Mouse (Mus musculus): ENCODE measurements at regions not wholly inside any gene's neighbourhood (a gene's known extent, or its start where the extent isn't known, plus 50 kb on each side); places are given as distances from the start of the nearest gene placed in this dataset.
A peak's percentile ranks its signal among the peaks of the same experiment; 100 is the strongest.
"Not testable (repeated sequence)": the region's sequence is repeated elsewhere in the genome, so short reads cannot be mapped to it uniquely, and the experiment has no call there.

- no peak for DNase-seq (ENCODE audit: low spot score)
Observed at GRCm38 (mm10) chrX:18960465-18960864, 499.3 kb upstream of the 4930578C19Rik start.

- no peak for DNase-seq (ENCODE audit: low spot score)
Observed at GRCm38 (mm10) chrX:18942612-18943011, 481.4 kb upstream of the 4930578C19Rik start.

GRCm38 (mm10) chrX:18933340-18933739 lies 472.1 kb upstream of the 4930578C19Rik start:
- DNase-seq (ENCODE audit: low spot score): no peak

- DNase-seq (ENCODE audit: low spot score): no peak
Observed at GRCm38 (mm10) chrX:18923084-18923483, 461.9 kb upstream of the 4930578C19Rik start.

- no peak for DNase-seq (ENCODE audit: low spot score)
Observed at GRCm38 (mm10) chrX:18921366-18922092, 460.3 kb upstream of the 4930578C19Rik start.

GRCm38 (mm10) chrX:18882784-18883171 lies 421.6 kb upstream of the 4930578C19Rik start:
- no peak for DNase-seq (ENCODE audit: low spot score)

- DNase-seq (ENCODE audit: low spot score): peak; percentile 27
Observed at GRCm38 (mm10) chrX:18882088-18882783, 421.0 kb upstream of the 4930578C19Rik start.

- DNase-seq (ENCODE audit: low spot score): no peak
Observed at GRCm38 (mm10) chrX:18875734-18876133, 414.5 kb upstream of the 4930578C19Rik start.

- DNase-seq (ENCODE audit: low spot score): no peak
Observed at GRCm38 (mm10) chrX:18874051-18874450, 412.9 kb upstream of the 4930578C19Rik start.

- no peak for DNase-seq (ENCODE audit: low spot score)
Observed at GRCm38 (mm10) chrX:18838668-18839067, 377.5 kb upstream of the 4930578C19Rik start.

GRCm38 (mm10) chrX:18824971-18825370 lies 363.8 kb upstream of the 4930578C19Rik start:
- DNase-seq (ENCODE audit: low spot score): not testable (repeated sequence)

GRCm38 (mm10) chrX:18814441-18814973 lies 353.3 kb upstream of the 4930578C19Rik start:
- no peak for DNase-seq (ENCODE audit: low spot score)
